Mouse (Mus musculus) brain, embryonic 14.5 days (tissue): Measurements from ENCODE around the gene Napb.

Source experiments
- CTCF ChIP-seq: fragments of 200-500 bp; IDR thresholded peaks from 2 replicates; pipeline ENCODE4 v1.5.1; 2012; ENCODE audit warnings: inconsistent platforms, mild to moderate bottlenecking, moderate library complexity, borderline replicate concordance; ENCODE audit not compliant: insufficient read depth, insufficient read length; ENCODE audit errors: extremely low read depth
- POLR2A ChIP-seq: fragments of 200-500 bp; IDR thresholded peaks from 2 replicates; pipeline ENCODE4 v1.6.1; 2012; ENCODE audit warnings: mild to moderate bottlenecking, inconsistent platforms, borderline replicate concordance; ENCODE audit not compliant: poor library complexity, insufficient read depth, insufficient read length, severe bottlenecking; ENCODE audit errors: extremely low read depth

DNA sequence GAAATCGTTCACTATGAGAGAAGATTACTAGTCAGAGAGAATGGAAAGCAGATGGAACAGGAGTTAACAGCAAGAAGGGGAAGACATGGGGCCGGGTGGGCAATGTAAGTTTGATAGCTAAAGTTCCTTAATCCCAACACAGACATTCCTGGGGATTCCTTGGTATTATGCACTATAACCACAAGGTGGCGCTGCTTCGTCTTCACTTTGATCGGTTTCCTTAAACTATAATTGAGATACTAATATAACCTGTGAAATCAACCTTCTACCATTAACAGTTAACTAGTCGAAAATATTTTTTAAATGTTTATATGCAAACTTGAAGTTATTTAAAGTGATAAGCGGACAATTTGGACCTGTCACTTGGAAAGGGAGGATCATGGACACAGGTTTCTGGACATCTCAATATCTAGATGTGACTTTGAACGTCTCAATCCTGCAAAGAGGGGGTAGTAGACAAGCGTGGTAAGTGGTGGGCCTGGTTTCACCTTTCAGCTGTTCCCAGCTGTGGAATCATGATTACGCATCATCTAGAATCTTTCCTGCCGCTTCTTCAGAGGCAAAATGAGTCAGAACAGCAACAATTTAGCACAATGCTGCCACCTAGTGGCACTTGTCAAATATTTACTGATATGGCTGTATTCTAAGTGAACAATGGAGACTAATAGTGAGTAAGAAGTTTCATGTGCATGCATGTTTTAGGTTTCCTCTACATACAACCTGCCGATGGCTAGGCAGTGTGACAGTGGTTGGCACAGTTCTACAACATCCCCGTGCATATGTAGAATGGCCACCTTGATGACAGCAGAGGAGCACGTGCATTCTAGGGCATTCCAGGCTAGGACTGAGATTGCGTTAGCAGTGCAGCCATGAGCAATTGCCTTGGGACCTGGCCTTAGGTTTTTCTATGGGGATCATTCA, 19.9 kb upstream of the Napb start:
- TF ChIP-seq POLR2A, result no peak
- peak; percentile 63; the same call in 1 of the 2 replicates for TF ChIP-seq CTCF
